Mouse (Mus musculus): ENCODE data around the gene Rnf167. TPM values are rescaled to one million over a fixed set of nuclear protein-coding genes. Genes with fewer than 3 reads are reported as not detected.

The Rnf167 gene
- polyA plus RNA-seq, 1 experiment from 2014 or later, result 66.3 TPM

- peaks cover 84% of the 10 kb centered on the region for H3K36me3 ChIP-seq
Measured at GRCm38 (mm10) chr11:70681170-70681569, 34.1 kb downstream of the Rnf167 start.

GRCm38 (mm10) chr11:70681897-70682581 lies 35.0 kb downstream of the Rnf167 start:
- Histone ChIP-seq H3K27me3 (replicated peaks) (no peaks in the 10 kb centered on the region), H3K9ac (peak overlapping the region; percentile 50; the same call in 1 of the 2 replicates), H3K4me2 (peak overlapping the region; percentile 22; the same call in 1 of the 2 replicates), H3K27ac (replicated peaks) (0 out of 2 replicates have a peak overlapping the region, but pooled peaks have one; percentile 20), H3K36me3 (peaks cover 75% of the 10 kb centered on the region), H3K4me3 (no peak overlapping the region), H3K4me1 (peaks cover 15% of the 10 kb centered on the region), H3K9me3 (no peaks in the 10 kb centered on the region)
- WGBS, result 25% methylated on average over 11 of the region's 11 CpGs
- ATAC-seq (ENCODE audit: extremely low read depth, insufficient number of reproducible peaks, low FRiP score, low TSS enrichment), result no peak

More at GRCm38 (mm10) chr11:70681170-70681569, 34.1 kb downstream of the Rnf167 start:
- 50% methylated on average over 12 of the region's 12 CpGs for WGBS
- no peak overlapping the region for H3K9ac ChIP-seq
- no peaks in the 10 kb centered on the region for H3K9me3 ChIP-seq
- ATAC-seq (ENCODE audit: extremely low read depth, insufficient number of reproducible peaks, low FRiP score, low TSS enrichment), result no peak
- H3K4me1 ChIP-seq, result peaks cover 11% of the 10 kb centered on the region
- no peaks in the 10 kb centered on the region for H3K27me3 ChIP-seq (replicated peaks)
- no peak overlapping the region for H3K4me3 ChIP-seq
- no peak overlapping the region for H3K4me2 ChIP-seq
- H3K27ac ChIP-seq (replicated peaks), result no peak overlapping the region

DNA sequence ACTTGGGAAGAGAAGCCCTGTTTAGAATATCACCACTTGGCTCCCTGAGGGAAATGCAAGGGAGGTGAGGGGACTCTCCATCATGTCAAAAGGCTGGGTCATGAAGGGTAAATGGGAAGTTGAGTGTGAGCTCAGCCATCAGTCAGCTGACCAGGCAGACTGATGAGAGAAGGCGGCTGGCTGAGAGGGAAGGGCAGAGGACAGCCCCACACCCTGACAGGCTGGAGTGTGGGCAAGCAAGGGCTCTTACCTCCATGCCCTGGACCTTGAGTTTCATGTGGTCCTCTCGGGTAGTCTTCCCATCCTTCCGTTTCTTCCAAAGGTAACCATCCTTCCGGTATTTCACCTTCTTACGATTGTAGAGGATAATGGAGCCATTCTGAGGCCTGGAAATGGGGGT lies 36.6 kb downstream of the Rnf167 start:
- Histone ChIP-seq H3K4me3 (no peak overlapping the region), H3K4me2 (no peak overlapping the region), H3K36me3 (peaks cover 66% of the 10 kb centered on the region), H3K4me1 (peaks cover 24% of the 10 kb centered on the region), H3K9me3 (no peaks in the 10 kb centered on the region), H3K27ac (replicated peaks) (no peak overlapping the region), H3K27me3 (replicated peaks) (no peaks in the 10 kb centered on the region), H3K9ac (no peak overlapping the region; the same call in 1 of the 2 replicates)
- 78% methylated on average over 5 of the region's 5 CpGs for WGBS
- ATAC-seq (ENCODE audit: extremely low read depth, insufficient number of reproducible peaks, low FRiP score, low TSS enrichment), result no peak

GRCm38 (mm10) chr11:70686901-70687566 lies 40.0 kb downstream of the Rnf167 start:
- H3K4me1 ChIP-seq, result peaks cover 35% of the 10 kb centered on the region
- peak overlapping the region; percentile 85 for H3K27ac ChIP-seq (replicated peaks)
- H3K9me3 ChIP-seq, result no peaks in the 10 kb centered on the region
- 4% methylated on average over 16 of the region's 16 CpGs for WGBS
- peaks cover 36% of the 10 kb centered on the region for H3K36me3 ChIP-seq
- peak overlapping the region; percentile 91 for H3K4me2 ChIP-seq
- peak; percentile 24; the same call in 1 of the 2 replicates for ATAC-seq (ENCODE audit: extremely low read depth, insufficient number of reproducible peaks, low FRiP score, low TSS enrichment)
- H3K27me3 ChIP-seq (replicated peaks), result no peaks in the 10 kb centered on the region
- H3K4me3 ChIP-seq, result peak overlapping the region; percentile 82
- H3K9ac ChIP-seq, result peak overlapping the region; percentile 85

DNA sequence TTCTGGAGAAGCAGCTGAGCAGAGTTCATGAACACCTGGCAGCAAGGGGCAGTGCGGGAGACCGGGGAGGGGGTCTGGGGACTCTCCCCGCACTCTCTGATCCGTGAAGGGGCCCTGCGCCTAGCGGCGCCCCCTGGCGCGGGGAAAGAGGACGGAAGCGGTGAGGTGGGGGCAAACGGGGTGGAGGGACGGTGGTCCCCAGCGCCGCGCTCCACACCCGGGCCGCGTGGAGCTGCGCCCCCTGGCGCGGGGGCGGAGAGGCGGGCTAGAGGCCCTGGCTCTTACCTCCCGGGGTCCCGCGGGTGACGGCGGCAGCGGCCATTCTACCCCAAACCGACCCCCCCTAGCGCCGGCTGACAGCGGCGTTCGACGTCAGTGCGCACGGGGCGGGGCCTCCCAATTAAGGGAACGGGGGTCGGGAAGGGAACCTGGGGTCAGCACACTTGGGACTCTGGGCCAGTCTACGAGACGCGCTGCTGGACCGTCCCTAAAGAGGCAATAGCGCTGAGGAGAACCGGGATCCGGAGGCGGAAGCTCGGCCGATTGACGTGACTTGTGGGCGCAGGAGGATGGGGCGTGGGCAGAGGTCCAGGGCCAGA lies 40.7 kb downstream of the Rnf167 start, which contains the start of gene Camta2:
Camta2 (minus strand) TSS at position 505 of the 599 bp plus-strand sequence.
- no peaks in the 10 kb centered on the region for H3K9me3 ChIP-seq
- ATAC-seq (ENCODE audit: extremely low read depth, insufficient number of reproducible peaks, low FRiP score, low TSS enrichment), result peak; percentile 80
- peak within 1 kb of the TSS; percentile 91 for H3K4me2 ChIP-seq
- under 1% methylated on average over 55 of the region's 55 CpGs for WGBS
- peaks cover 29% of the 10 kb centered on the region for H3K4me1 ChIP-seq
- peak within 1 kb of the TSS; percentile 82 for H3K4me3 ChIP-seq
- peaks cover 29% of the 10 kb centered on the region for H3K36me3 ChIP-seq
- no peaks in the 10 kb centered on the region for H3K27me3 ChIP-seq (replicated peaks)
- peak within 1 kb of the TSS; percentile 85 for H3K27ac ChIP-seq (replicated peaks)
- peak within 1 kb of the TSS; percentile 85 for H3K9ac ChIP-seq

DNA sequence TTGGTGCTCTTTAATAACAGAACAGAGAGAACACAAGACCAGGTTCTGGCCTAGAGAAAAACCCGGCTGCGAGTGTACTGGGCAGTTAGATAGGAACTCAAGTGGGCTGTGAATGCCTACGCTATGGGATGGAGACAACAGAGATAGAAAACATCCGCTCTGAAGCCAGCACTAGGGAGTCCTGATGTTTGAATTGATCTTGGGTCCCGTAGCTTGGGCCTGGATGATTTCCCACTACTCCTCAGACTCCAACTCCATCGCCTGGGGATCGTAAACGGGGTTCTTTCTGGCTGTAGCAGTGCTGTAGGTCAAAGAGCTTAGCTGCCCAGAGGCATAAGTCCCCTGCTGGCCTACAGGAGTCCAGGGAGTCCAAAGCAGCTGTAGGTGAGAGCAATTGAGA lies 41.3 kb downstream of the Rnf167 start:
- Histone ChIP-seq H3K27me3 (replicated peaks) (no peaks in the 10 kb centered on the region), H3K4me1 (peaks cover 29% of the 10 kb centered on the region), H3K9me3 (no peaks in the 10 kb centered on the region), H3K27ac (replicated peaks) (peak overlapping the region; percentile 85), H3K36me3 (peaks cover 23% of the 10 kb centered on the region), H3K4me3 (peak overlapping the region; percentile 82), H3K9ac (peak overlapping the region; percentile 85), H3K4me2 (peak overlapping the region; percentile 91)
- 15% methylated on average over 8 of the region's 8 CpGs for WGBS
- ATAC-seq (ENCODE audit: extremely low read depth, insufficient number of reproducible peaks, low FRiP score, low TSS enrichment), result no peak

DNA sequence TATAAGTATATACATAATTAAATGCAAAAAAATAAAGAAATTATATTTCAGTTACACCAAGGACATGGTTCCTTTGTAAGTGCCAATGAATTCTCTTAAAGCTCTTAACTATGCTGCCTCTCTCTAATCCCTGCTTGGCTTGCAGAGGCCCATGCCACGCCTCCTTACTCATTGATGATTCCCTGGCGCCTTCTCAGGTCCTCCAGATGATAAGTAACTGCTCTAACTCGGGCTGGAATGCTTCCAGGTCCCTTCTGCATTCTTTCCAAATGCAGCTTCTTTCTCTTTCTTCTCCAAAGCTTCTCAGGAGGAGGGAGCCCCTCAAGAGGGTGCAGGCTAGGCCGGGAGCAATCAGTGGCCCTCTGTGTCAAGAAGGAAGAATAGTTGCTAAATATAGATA lies 42.5 kb downstream of the Rnf167 start:
- Histone ChIP-seq H3K4me2 (no peak overlapping the region), H3K27me3 (replicated peaks) (no peaks in the 10 kb centered on the region), H3K27ac (replicated peaks) (no peak overlapping the region), H3K4me1 (peaks cover 29% of the 10 kb centered on the region), H3K4me3 (no peak overlapping the region), H3K9me3 (no peaks in the 10 kb centered on the region), H3K36me3 (peaks cover 10% of the 10 kb centered on the region), H3K9ac (no peak overlapping the region; the same call in 1 of the 2 replicates)
- no peak for ATAC-seq (ENCODE audit: extremely low read depth, insufficient number of reproducible peaks, low FRiP score, low TSS enrichment)
- WGBS, result 40% methylated on average over 4 of the region's 4 CpGs

GRCm38 (mm10) chr11:70693504-70693903 lies 46.5 kb downstream of the Rnf167 start:
- 43% methylated on average over 3 of the region's 3 CpGs for WGBS
- no peaks in the 10 kb centered on the region for H3K36me3 ChIP-seq

DNA sequence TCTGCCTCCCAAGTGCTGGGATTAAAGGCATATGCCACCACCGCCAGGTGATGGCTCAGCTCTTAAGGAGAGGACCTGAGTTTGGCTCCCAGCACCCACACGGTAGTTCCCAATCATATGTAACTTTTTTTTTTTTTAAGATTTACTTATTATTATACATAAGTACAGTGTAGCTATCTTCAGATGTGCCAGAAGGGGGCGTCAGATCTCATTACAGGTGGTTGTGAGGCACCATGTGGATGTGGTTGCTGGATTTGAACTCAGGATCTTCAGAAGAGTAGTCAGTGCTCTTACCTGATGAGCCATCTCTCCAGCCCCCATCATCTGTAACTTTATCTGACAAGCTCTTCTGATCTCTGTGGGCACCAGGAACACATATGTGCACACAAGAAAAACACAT lies 50.3 kb downstream of the Rnf167 start:
- no peak for ATAC-seq (ENCODE audit: extremely low read depth, insufficient number of reproducible peaks, low FRiP score, low TSS enrichment)
- Histone ChIP-seq H3K27ac (replicated peaks) (no peak overlapping the region), H3K4me2 (no peak overlapping the region), H3K27me3 (replicated peaks) (no peaks in the 10 kb centered on the region), H3K4me1 (peaks cover 15% of the 10 kb centered on the region), H3K4me3 (no peak overlapping the region), H3K9me3 (no peaks in the 10 kb centered on the region), H3K9ac (no peak overlapping the region), H3K36me3 (no peaks in the 10 kb centered on the region)
- 67% methylated on average over 3 of the region's 3 CpGs for WGBS

More at GRCm38 (mm10) chr11:70693504-70693903, 46.5 kb downstream of the Rnf167 start:
- ATAC-seq (ENCODE audit: extremely low read depth, insufficient number of reproducible peaks, low FRiP score, low TSS enrichment), result no peak
- Histone ChIP-seq H3K27me3 (replicated peaks) (no peaks in the 10 kb centered on the region), H3K4me3 (no peak overlapping the region), H3K4me1 (peaks cover 15% of the 10 kb centered on the region), H3K9me3 (no peaks in the 10 kb centered on the region), H3K9ac (no peak overlapping the region), H3K27ac (replicated peaks) (no peak overlapping the region), H3K4me2 (no peak overlapping the region)

DNA sequence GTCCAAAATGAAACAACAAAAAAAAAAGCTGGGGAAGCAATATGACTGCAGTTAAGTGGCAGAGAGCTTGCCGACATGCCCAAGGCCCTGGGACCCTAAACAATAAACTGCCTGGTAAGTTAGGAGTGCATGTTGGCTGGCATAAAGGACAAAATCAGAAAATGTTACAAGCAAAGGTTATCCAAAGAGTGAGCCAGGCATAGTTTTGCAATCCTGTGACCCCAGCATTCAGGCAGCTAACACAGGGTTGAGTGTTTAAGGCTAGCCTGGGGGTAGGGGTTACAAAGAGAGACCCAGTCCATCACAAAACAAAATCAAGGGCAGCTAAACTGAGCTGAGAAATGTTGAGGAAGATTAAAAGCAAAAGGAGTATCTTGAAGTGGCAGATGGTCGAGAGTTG lies 52.0 kb downstream of the Rnf167 start:
- ATAC-seq (ENCODE audit: extremely low read depth, insufficient number of reproducible peaks, low FRiP score, low TSS enrichment), result no peak

More for the DNA sequence above, 52.0 kb downstream of the Rnf167 start:
- H3K27ac ChIP-seq (replicated peaks), result no peak overlapping the region
- 67% methylated on average over 2 of the region's 2 CpGs for WGBS
- H3K4me2 ChIP-seq, result no peak overlapping the region
- H3K9me3 ChIP-seq, result no peaks in the 10 kb centered on the region
- no peaks in the 10 kb centered on the region for H3K27me3 ChIP-seq (replicated peaks)
- peak overlapping the region; percentile 95; the same call in 1 of the 2 replicates for H3K9ac ChIP-seq
- peaks cover 29% of the 10 kb centered on the region for H3K4me1 ChIP-seq
- peaks cover 11% of the 10 kb centered on the region for H3K36me3 ChIP-seq
- no peak overlapping the region; the same call in 1 of the 2 replicates for H3K4me3 ChIP-seq

Measured in heart, embryonic 13.5 days (tissue).